Mouse (Mus musculus): ENCODE measurements around the gene Ascc3. TPM values are rescaled to one million over a fixed set of nuclear protein-coding genes. Genes with fewer than 3 reads are reported as not detected.

Gene Ascc3
- polyA plus RNA-seq, 1 experiment from 2014 or later, result 11.1 TPM

GRCm38 (mm10) chr10:50773846-50774245, 181.4 kb downstream of the Ascc3 start:
- 90% methylated on average over 2 of the region's 2 CpGs for WGBS
- ATAC-seq (replicated peaks; ENCODE audit: low FRiP score, low read depth), result no peak

GRCm38 (mm10) chr10:50792840-50793239, 200.4 kb downstream of the Ascc3 start:
- no peaks in the 10 kb centered on the region for H3K9me3 ChIP-seq (replicated peaks; ENCODE audit: low read length)

More at GRCm38 (mm10) chr10:50773846-50774245, 181.4 kb downstream of the Ascc3 start:
- Histone ChIP-seq H3K27me3 (ENCODE audit: insufficient read depth, low read length) (no peaks in the 10 kb centered on the region), H3K4me2 (ENCODE audit: low read length) (no peak overlapping the region), H3K36me3 (ENCODE audit: insufficient read depth, low read length) (no peaks in the 10 kb centered on the region), H3K9ac (ENCODE audit: low read depth, low read length) (no peak overlapping the region), H3K4me1 (replicated peaks; ENCODE audit: insufficient read depth, low read length) (no peaks in the 10 kb centered on the region), H3K9me3 (replicated peaks; ENCODE audit: low read length) (no peaks in the 10 kb centered on the region), H3K27ac (no peak overlapping the region), H3K4me3 (replicated peaks; ENCODE audit: low read depth, low read length) (no peak overlapping the region)
- no peak for TF ChIP-seq CTCF (IDR thresholded peaks at IDR 0.05; ENCODE audit: low read depth)
- DNase-seq (ENCODE audit: low spot score), result no peak

DNA sequence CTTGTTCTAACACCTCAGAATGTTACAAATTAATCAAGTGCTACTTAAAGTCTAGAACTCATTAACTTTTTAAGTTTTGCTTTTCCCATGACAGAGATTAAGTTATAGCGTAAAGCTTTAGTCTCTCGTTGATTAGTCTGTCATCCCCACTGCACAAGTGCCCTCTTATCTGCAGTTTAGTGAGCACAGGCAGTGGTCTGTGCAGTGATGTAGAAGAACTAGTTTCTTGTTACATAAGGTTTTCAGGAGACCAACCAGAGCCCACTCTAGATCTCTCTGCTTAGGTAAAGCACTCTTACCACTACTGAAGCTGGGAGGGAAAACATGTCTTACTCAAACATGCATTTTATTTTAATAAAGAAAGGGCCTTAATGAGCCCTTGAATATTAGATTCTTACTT, 209.1 kb downstream of the Ascc3 start:
- peak; percentile 16 for DNase-seq (ENCODE audit: low spot score)

More at GRCm38 (mm10) chr10:50792840-50793239, 200.4 kb downstream of the Ascc3 start:
- no peak for TF ChIP-seq CTCF (IDR thresholded peaks at IDR 0.05; ENCODE audit: low read depth)
- WGBS, result 51% methylated on average over 5 of the region's 5 CpGs
- ATAC-seq (replicated peaks; ENCODE audit: low FRiP score, low read depth), result no peak
- Histone ChIP-seq H3K27me3 (ENCODE audit: insufficient read depth, low read length) (no peaks in the 10 kb centered on the region), H3K4me1 (replicated peaks; ENCODE audit: insufficient read depth, low read length) (no peaks in the 10 kb centered on the region), H3K36me3 (ENCODE audit: insufficient read depth, low read length) (0 out of 2 replicates have a peak, but pooled peaks cover 2% of the 10 kb centered on the region), H3K27ac (no peak overlapping the region), H3K4me3 (replicated peaks; ENCODE audit: low read depth, low read length) (no peak overlapping the region), H3K9ac (ENCODE audit: low read depth, low read length) (no peak overlapping the region), H3K4me2 (ENCODE audit: low read length) (no peak overlapping the region)
- DNase-seq (ENCODE audit: low spot score), result no peak

GRCm38 (mm10) chr10:50802380-50802779, 209.9 kb downstream of the Ascc3 start:
- Histone ChIP-seq H3K4me2 (ENCODE audit: low read length) (no peak overlapping the region), H3K27ac (no peak overlapping the region), H3K4me3 (replicated peaks; ENCODE audit: low read depth, low read length) (no peak overlapping the region), H3K4me1 (replicated peaks; ENCODE audit: insufficient read depth, low read length) (no peaks in the 10 kb centered on the region), H3K9ac (ENCODE audit: low read depth, low read length) (no peak overlapping the region), H3K27me3 (ENCODE audit: insufficient read depth, low read length) (no peaks in the 10 kb centered on the region), H3K36me3 (ENCODE audit: insufficient read depth, low read length) (no peaks in the 10 kb centered on the region), H3K9me3 (replicated peaks; ENCODE audit: low read length) (no peaks in the 10 kb centered on the region)
- ATAC-seq (replicated peaks; ENCODE audit: low FRiP score, low read depth) (no peak), DNase-seq (ENCODE audit: low spot score) (no peak)
- WGBS, result 68% methylated on average over 2 of the region's 2 CpGs
- no peak for TF ChIP-seq CTCF (IDR thresholded peaks at IDR 0.05; ENCODE audit: low read depth)

More for the DNA sequence above, 209.1 kb downstream of the Ascc3 start:
- no peaks in the 10 kb centered on the region for H3K4me1 ChIP-seq (replicated peaks; ENCODE audit: insufficient read depth, low read length)
- no peaks in the 10 kb centered on the region for H3K27me3 ChIP-seq (ENCODE audit: insufficient read depth, low read length)
- no peaks in the 10 kb centered on the region for H3K36me3 ChIP-seq (ENCODE audit: insufficient read depth, low read length)
- H3K9me3 ChIP-seq (replicated peaks; ENCODE audit: low read length), result no peaks in the 10 kb centered on the region
- no peak overlapping the region for H3K4me2 ChIP-seq (ENCODE audit: low read length)
- no peak overlapping the region for H3K4me3 ChIP-seq (replicated peaks; ENCODE audit: low read depth, low read length)
- no peak for TF ChIP-seq CTCF (IDR thresholded peaks at IDR 0.05; ENCODE audit: low read depth)
- H3K27ac ChIP-seq, result peak overlapping the region; percentile 3
- no peak overlapping the region for H3K9ac ChIP-seq (ENCODE audit: low read depth, low read length)
- no peak for ATAC-seq (replicated peaks; ENCODE audit: low FRiP score, low read depth)
- WGBS, result 39% methylated on average over 2 of the region's 2 CpGs

DNA sequence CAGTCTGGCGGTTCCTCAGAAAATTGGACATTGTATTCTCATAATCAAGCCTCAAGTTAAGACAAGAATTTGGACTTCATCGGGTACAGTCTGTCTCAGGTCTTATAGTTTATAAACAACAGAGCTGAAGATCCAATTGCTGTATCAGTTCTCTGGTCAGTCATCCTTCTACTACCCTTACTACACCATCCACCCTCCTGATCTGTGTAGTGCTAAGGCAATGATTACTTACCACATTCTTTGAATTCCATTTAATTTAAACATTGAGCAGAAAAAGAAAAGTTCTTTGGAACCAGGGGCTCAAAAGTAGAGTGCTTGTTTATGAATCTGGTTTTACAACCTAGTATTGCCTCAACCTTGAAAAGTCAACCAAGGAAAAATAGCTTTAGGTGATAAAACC, 213.7 kb downstream of the Ascc3 start:
- H3K4me2 ChIP-seq (ENCODE audit: low read length), result no peak overlapping the region
- no peak for TF ChIP-seq CTCF (IDR thresholded peaks at IDR 0.05; ENCODE audit: low read depth)
- H3K9ac ChIP-seq (ENCODE audit: low read depth, low read length), result no peak overlapping the region
- H3K27ac ChIP-seq, result no peak overlapping the region
- ATAC-seq (replicated peaks; ENCODE audit: low FRiP score, low read depth) (no peak), DNase-seq (ENCODE audit: low spot score) (no peak)
- no peak overlapping the region for H3K4me3 ChIP-seq (replicated peaks; ENCODE audit: low read depth, low read length)
- H3K4me1 ChIP-seq (replicated peaks; ENCODE audit: insufficient read depth, low read length), result no peaks in the 10 kb centered on the region
- no peaks in the 10 kb centered on the region for H3K9me3 ChIP-seq (replicated peaks; ENCODE audit: low read length)
- no peaks in the 10 kb centered on the region for H3K36me3 ChIP-seq (ENCODE audit: insufficient read depth, low read length)
- WGBS, result 90% methylated on average over 2 of the region's 2 CpGs
- no peaks in the 10 kb centered on the region for H3K27me3 ChIP-seq (ENCODE audit: insufficient read depth, low read length)

- H3K4me1 ChIP-seq (replicated peaks; ENCODE audit: insufficient read depth, low read length), result no peaks in the 10 kb centered on the region
- H3K27ac ChIP-seq, result no peak overlapping the region
- no peak for DNase-seq (ENCODE audit: low spot score)
- H3K9me3 ChIP-seq (replicated peaks; ENCODE audit: low read length), result no peaks in the 10 kb centered on the region
- no peak overlapping the region for H3K9ac ChIP-seq (ENCODE audit: low read depth, low read length)
- H3K36me3 ChIP-seq (ENCODE audit: insufficient read depth, low read length), result 0 out of 2 replicates have a peak, but pooled peaks cover 3% of the 10 kb centered on the region
- no peak for ATAC-seq (replicated peaks; ENCODE audit: low FRiP score, low read depth)
- no peak overlapping the region for H3K4me3 ChIP-seq (replicated peaks; ENCODE audit: low read depth, low read length)
- TF ChIP-seq CTCF (IDR thresholded peaks at IDR 0.05; ENCODE audit: low read depth), result no peak
- no peak overlapping the region for H3K4me2 ChIP-seq (ENCODE audit: low read length)
- no peaks in the 10 kb centered on the region for H3K27me3 ChIP-seq (ENCODE audit: insufficient read depth, low read length)
- WGBS, result 90% methylated on average over 1 of the region's 1 CpGs
Observed at GRCm38 (mm10) chr10:50822363-50822762, 229.9 kb downstream of the Ascc3 start.

- no peak for TF ChIP-seq CTCF (IDR thresholded peaks at IDR 0.05; ENCODE audit: low read depth)
- Histone ChIP-seq H3K4me3 (replicated peaks; ENCODE audit: low read depth, low read length) (no peak overlapping the region), H3K4me2 (ENCODE audit: low read length) (no peak overlapping the region), H3K27me3 (ENCODE audit: insufficient read depth, low read length) (no peaks in the 10 kb centered on the region), H3K4me1 (replicated peaks; ENCODE audit: insufficient read depth, low read length) (no peaks in the 10 kb centered on the region), H3K9ac (ENCODE audit: low read depth, low read length) (no peak overlapping the region), H3K27ac (no peak overlapping the region), H3K9me3 (replicated peaks; ENCODE audit: low read length) (no peaks in the 10 kb centered on the region), H3K36me3 (ENCODE audit: insufficient read depth, low read length) (0 out of 2 replicates have a peak, but pooled peaks cover 3% of the 10 kb centered on the region)
- ATAC-seq (replicated peaks; ENCODE audit: low FRiP score, low read depth), result no peak
- no peak for DNase-seq (ENCODE audit: low spot score)
Observed at GRCm38 (mm10) chr10:50826829-50827228, 234.4 kb downstream of the Ascc3 start.
